Mouse (Mus musculus): ENCODE results near the gene Ccn1.

Gene Ccn1

DNA sequence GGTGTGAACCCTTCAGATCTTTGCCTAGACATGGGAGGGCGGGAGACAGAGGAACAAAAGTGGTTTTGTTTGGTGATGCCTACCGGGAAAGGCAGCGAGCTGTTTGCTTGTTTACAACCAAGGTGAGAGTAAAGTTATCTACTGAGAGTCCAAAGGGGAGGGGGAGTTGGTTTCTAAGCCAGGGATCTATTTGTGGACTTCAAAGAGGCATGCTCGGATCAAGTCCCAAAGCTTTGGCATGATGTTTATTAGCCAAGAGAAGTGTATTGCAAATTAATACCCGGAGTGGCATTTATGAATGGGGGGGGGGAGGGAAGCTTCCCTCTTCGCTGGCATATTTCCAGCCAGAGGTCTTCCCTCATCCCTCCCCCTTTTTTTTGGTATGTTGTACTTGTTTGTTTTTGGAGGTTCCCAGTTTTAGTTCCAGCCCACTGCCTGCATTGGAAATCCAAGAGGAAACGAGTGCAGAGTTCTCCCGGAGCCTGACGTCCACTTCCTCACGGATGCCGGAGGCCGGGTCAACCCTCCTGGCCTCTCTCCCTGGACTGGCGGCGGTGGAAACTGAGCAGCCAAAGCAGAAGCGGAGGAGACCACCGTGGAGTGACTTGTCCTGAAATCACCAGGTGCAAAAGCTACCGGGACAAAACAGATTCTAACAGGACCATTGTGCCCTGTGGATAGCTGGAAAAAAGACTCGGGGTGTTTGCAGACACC, 674 bp upstream of the Ccn1 start:
- DNase-seq = peak; percentile 80

DNA sequence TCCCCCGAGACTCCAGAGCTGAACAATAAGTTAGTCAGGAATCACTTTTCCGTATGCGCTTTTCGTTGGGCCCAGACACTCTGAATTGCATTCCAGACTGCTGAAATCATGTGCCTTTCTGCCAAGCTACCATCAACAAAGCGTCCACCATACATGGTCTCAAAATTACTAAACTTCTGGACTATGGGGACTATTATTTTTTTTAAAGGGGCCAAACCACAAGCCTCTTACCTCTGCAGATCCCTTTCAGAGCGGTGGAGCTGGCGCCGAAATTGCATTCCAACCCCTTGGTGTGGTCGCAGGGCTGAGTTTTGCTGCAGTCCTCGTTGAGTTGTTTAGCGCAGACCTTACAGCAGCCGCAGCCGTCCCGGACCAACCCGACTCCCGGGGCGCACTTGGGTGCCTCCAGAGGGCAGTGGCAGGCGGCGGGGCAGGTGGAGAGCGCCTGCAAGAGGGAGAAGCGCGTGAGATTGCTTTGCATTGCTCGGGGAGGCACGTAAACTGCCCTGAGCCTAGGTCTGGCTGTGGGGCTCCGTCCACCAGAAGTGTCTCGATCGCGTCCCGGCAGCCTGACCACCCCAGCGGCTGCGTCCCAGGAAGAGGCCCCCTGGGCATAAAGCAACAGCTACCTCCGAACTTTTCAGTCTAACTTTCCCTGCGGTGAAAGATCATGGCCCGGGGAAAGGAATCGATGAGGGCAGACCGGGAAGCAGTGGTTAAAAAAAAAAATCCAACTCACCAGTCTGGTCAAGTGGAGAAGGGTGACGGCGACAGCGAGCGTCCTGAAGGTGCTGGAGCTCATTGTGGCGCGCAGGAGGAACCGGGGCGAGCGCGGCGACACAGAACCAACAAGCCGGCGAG, 560 bp downstream of the Ccn1 start:
- DNase-seq = peak; percentile 71

GRCm38 (mm10) chr3:145648097-145648931, 1.5 kb downstream of the Ccn1 start:
- DNase-seq = peak; percentile 48

DNA sequence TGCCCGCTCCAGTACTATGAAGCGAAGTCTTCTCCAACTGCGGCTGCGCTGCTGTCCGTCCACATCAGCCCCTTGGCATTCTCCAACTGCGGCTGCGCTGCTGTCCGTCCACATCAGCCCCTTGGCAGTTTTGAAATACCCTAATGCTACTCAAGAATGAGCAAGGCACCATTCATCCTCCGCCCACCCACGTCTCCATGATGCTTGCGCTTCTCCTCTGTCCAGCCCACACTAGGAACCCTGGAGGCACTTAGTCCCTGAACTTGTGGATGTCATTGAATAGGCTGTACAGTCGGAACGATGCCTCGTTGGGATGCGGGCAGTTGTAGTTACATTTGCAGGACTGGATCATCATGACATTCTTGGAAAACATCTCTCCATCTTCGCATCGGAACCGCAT, 2.4 kb downstream of the Ccn1 start:
- no peak for DNase-seq

DNA sequence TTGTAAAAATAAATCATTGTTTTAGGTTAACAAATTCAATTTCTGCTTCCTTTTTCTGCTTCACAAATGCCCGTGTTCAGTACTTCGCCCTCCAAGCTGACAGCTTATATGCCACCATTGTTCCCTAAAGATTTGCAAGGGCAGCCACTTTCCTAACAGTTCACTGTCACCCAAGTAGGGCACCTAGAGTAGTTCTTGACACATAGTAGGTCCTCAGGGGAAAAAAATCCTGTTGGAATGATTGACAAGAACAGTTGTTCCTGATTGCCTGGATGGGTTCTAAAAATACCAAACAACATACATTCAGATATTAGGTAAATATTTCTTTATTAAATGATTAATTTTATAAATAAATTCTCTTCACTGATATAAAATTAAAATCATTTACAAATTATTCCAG, 3.1 kb downstream of the Ccn1 start:
- DNase-seq = no peak

DNA sequence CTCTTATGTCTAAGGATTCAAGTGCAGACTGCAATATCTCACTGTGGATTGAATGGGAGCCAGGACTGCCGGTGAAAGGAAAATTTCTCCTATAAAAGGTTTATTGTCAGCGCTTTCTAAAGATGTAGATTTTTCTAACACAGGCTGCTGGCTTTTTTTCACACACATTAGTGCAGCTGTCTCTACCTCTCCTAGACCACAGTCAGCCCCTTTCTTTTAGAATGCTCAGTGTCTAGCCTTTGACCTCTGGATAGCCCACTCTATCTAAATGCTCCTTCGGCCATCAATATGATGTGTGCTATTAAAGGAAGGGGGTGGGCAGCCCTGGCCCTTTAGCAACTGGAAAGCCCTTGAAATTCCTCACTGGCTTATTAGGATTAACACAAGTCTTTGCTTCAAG, 3.8 kb downstream of the Ccn1 start:
- no peak for DNase-seq

- no peak for DNase-seq
These were observed 4.3 kb downstream of the Ccn1 start for GRCm38 (mm10) chr3:145645463-145645862.

DNA sequence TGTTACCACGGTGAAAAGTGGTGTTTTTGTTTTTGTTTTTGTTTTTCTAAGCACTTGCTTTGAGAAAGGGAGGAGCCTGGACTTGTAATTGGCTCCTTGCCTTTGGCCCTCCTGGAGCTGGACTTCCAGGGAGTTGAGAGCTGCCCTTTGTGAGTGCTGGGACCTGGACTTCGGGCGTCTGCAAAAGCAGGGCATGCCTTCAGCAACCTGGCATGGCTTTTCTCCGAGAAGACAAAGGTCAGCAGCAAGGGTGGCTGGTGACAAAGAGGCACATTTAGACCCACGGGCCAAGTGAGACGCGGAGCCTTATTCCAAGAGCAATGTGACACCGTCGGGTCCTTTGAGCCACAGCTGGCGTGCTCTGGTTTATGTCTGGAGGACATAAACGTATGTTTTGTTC, 6.9 kb downstream of the Ccn1 start:
- DNase-seq = no peak

DNA sequence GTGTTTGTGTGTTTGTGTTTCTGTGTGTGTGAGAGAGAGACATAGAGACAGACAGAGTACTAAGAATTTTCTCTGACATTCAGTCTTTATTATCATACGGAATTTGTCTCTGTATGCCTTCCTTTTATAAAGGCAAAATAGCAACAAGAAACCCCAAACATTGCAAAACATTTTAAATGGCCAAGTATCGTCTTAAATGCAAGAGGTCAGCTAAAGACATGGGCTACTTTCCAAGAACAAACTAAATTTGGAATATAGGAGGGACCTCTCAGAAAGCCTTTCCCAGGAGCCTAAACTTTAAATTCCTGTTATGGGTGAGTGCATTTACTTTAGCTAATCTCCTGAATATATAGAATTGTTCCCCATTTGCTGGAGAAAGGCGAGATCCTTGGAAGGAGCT, 7.9 kb downstream of the Ccn1 start:
- DNase-seq = no peak

DNA sequence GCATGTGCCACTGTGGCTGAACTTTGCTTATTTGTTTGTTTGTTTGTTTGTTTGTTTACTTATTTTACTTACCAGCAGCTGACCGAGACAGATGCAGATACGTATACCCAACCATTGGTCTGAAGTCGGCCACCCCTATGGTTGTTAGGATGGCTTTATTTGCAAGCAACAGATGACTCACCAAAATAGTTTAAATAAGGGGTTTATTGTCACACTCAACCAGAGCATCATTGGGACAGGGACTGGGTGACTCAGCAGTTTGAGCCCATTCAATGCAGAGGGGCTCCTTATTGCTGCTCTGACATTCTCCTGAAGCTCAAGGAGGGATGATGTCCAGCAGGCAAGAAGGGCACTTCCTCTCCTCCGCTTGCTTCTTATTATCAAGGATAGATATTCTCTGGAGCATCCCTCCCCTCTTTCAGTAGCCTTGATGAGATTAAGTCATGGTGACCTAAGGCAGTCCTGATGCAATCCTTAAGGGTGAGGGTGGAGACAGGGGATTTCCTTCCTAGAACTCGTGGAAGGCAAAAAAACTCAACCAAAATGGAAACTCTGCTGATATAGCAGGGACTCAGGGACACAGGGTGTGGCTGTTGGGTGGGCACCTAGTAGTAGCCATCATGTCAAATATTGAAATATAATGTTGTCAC, 8.6 kb downstream of the Ccn1 start:
- DNase-seq = no peak

DNA sequence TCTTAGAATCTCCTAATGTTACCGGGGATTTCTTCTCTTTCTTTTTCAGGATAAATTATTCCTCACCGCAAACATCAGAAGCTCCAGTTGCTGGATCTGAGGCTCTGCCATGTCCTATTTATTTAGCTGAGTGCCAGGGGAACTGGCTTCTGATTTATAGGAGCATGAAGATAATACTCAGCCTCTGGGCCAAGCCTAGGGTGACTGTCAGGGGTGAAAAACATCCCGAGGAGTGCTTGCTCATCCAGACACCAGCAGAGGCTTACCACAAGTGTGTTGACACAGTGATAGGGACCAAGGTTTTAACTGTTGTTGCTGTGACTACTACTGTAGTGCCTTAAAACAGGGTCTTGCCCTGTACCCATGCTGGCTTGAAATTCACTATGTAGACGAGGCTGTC, 9.2 kb downstream of the Ccn1 start:
- DNase-seq = no peak

GRCm38 (mm10) chr3:145640170-145640569, 9.6 kb downstream of the Ccn1 start:
- no peak for DNase-seq

DNA sequence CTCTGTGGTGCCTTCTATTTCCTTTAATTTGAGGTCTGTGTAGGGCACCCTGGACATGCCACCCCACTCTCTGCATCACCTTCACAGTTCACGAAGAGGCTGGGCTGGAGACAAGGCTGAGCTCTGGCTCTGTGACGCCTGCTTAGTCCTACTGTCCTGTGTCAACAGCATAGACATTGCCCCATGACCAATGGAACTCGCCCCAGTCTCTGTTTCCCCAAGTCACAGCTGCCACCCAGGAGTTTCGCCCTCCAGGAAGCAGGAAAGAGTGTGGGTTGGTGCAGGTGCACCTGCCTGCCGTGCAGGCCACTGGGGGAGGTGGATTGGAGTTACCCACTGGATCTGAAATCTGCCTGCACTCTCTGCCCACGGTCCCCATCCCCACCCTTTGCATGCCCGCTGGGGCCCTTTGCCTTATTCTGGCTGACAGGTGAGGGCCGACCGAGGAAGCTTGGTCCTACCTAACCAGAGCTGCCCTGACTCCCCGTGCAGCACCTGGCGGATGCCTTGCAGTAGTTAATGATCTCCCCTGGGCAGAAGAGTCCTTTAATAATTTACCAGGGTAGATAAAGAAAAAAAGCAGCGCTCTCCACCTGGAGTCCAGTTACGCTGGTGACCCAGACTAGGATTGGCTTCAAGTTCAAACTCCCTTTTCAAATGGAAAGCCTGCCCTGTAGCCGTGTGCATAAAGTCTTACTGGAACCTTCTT, 15.6 kb downstream of the Ccn1 start:
- DNase-seq = no peak

DNA sequence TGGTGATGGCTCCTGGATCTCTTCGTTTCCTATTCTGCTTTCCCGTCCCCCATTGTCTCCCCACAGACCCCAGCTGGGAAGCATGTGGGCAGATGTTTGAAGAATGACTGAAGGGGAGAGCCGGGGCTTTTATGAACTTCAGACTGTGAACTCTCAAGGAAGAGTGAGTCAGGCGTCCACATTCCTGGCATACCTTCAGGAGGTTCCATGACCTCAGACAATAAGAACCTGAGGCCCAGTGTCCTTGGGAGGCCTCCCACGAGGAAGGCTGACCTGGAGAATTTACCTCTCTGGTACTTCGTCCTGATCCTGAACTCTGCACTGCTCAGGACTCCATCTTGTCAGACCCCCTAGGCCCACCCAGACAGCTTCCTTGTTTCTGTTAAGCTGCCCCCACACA, 16.9 kb downstream of the Ccn1 start:
- peak; percentile 24 for DNase-seq

- peak; percentile 48 for DNase-seq
These were observed 21.1 kb downstream of the Ccn1 start for GRCm38 (mm10) chr3:145628643-145629042.

GRCm38 (mm10) chr3:145627830-145628229, 22.0 kb downstream of the Ccn1 start:
- DNase-seq = peak; percentile 67

GRCm38 (mm10) chr3:145626063-145626462, 23.7 kb downstream of the Ccn1 start:
- no peak for DNase-seq

- DNase-seq = no peak
These were observed 24.2 kb downstream of the Ccn1 start for GRCm38 (mm10) chr3:145625546-145625945.

- no peak for DNase-seq
These were observed 25.0 kb downstream of the Ccn1 start for GRCm38 (mm10) chr3:145624786-145625185.

DNA sequence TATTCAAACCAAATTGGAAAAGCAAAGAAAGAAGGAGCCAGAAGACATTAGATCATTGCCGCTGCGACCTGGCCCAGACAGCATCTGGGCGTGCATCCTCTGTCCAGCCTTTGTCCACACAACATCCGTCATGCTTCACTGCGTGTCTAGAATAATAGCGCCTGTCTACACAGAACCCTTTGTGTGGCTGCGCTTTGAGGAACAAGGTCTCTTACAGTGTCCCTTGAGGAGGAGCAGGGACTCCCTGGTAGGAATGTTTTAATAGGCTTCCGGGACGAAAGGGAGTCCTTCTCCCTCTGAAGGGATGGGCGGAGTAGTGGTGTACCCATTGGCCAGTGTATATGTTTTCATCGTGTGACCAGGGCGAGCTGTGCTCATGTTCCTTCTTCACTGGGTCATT, 26.7 kb downstream of the Ccn1 start:
- DNase-seq = no peak

DNA sequence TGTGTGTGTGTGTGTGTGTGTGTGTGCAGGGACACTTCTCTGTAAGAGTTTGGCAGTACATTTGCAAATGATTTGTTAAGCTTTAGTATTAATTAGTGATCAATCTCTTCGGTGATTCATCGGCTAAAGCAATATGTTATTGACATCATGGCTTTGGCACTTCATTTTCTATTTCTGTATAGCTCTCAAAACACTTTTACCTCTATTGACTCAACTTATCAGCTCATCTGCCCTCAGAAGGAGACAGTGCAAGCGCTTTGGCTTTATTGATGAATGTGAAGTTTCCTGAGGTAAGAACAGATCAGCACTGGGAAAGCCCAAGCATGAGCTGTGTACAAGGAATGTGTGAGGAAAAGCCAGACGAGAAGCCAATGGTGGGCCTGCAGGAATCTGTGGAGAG, 28.6 kb downstream of the Ccn1 start:
- DNase-seq = no peak
